Mouse (Mus musculus) liver, embryonic 14.5 days (tissue): ENCODE results near the gene Slc12a6.

Experiments
- CTCF ChIP-seq: IDR thresholded peaks from 2 replicates; pipeline ENCODE4 v1.5.1; 2016; ENCODE audit warnings: antibody characterized with exemption, low read depth, control low read depth
- EP300 ChIP-seq: IDR thresholded peaks from 2 replicates; pipeline ENCODE4 v1.6.1; 2016; ENCODE audit warnings: antibody characterized with exemption, low read depth

- TF ChIP-seq EP300: no peak
- TF ChIP-seq CTCF: no peak
These were observed 128.3 kb downstream of the Slc12a6 start for GRCm38 (mm10) chr2:112393958-112394357.
